Mouse (Mus musculus): ENCODE measurements around the gene Frmd4a.
"Not testable (repeated sequence)": the region's sequence is repeated elsewhere in the genome, so short reads cannot be mapped to it uniquely, and the experiment has no call there.

DNA sequence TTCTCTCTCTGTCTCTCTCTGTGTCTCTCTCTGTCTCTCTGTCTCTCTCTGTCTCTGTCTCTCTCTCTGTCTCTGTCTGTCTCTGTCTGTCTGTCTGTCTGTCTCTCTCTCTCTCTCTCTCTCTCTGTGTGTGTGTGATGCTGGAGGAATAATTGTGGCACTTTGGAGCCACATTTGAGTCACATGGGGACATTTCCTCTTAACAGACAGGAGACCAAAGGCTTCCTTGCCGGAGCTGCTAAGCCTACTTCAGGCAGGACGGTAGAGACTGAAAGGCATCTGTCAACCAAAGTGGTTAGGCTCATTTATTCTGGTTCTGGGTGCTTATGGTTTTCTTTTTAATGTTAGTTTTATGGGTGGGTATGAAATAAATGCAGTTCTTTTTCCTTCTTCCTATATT, 543.0 kb downstream of the Frmd4a start:
- not testable (repeated sequence) for TF ChIP-seq CTCF, EP300 (IDR thresholded peaks at IDR 0.05; ENCODE audit: low read depth)

All from liver, postnatal 0 days (tissue).